Mouse (Mus musculus): ENCODE measurements around the gene Lrrc3b. TPM values are rescaled to one million over a fixed set of nuclear protein-coding genes. Genes with fewer than 3 reads are reported as not detected.

The Lrrc3b gene
- polyA plus RNA-seq, 1 experiment from 2014 or later: 0.58 TPM

- WGBS (ENCODE audit: insufficient replicate concordance): 73% methylated on average over 1 of the region's 1 CpGs
- H3K9me3 ChIP-seq (replicated peaks): no peaks in the 10 kb centered on the region
- no peak for ATAC-seq
- no peaks in the 10 kb centered on the region for H3K27me3 ChIP-seq (replicated peaks)
- H3K9ac ChIP-seq: no peak overlapping the region
- H3K27ac ChIP-seq: no peak overlapping the region
- H3K4me3 ChIP-seq: no peak overlapping the region
- H3K4me1 ChIP-seq: peaks cover 12% of the 10 kb centered on the region; the same call in 1 of the 2 replicates
- no peak overlapping the region for H3K4me2 ChIP-seq
- H3K36me3 ChIP-seq: no peaks in the 10 kb centered on the region
Measured at GRCm38 (mm10) chr14:15325872-15326271, 112.9 kb downstream of the Lrrc3b start.

- no peak overlapping the region for H3K9ac ChIP-seq
- no peak for ATAC-seq
- no peak overlapping the region for H3K27ac ChIP-seq
- WGBS (ENCODE audit: insufficient replicate concordance): 75% methylated on average over 9 of the region's 9 CpGs
- no peaks in the 10 kb centered on the region for H3K27me3 ChIP-seq (replicated peaks)
- no peak overlapping the region for H3K4me2 ChIP-seq
- H3K9me3 ChIP-seq (replicated peaks): no peaks in the 10 kb centered on the region
- no peaks in the 10 kb centered on the region for H3K36me3 ChIP-seq
- peaks cover 12% of the 10 kb centered on the region; the same call in 1 of the 2 replicates for H3K4me1 ChIP-seq
- no peak overlapping the region for H3K4me3 ChIP-seq
Measured at GRCm38 (mm10) chr14:15322441-15323123, 116.2 kb downstream of the Lrrc3b start.

- Histone ChIP-seq H3K27me3 (replicated peaks) (no peaks in the 10 kb centered on the region), H3K9ac (no peak overlapping the region), H3K9me3 (replicated peaks) (no peaks in the 10 kb centered on the region), H3K4me2 (no peak overlapping the region), H3K4me1 (no peaks in the 10 kb centered on the region), H3K4me3 (no peak overlapping the region), H3K27ac (no peak overlapping the region), H3K36me3 (no peaks in the 10 kb centered on the region)
- no peak for ATAC-seq
Measured at GRCm38 (mm10) chr14:15319399-15319915, 119.3 kb downstream of the Lrrc3b start.

- no peaks in the 10 kb centered on the region for H3K36me3 ChIP-seq
- no peaks in the 10 kb centered on the region for H3K9me3 ChIP-seq (replicated peaks)
- no peak overlapping the region for H3K4me2 ChIP-seq
- no peaks in the 10 kb centered on the region for H3K27me3 ChIP-seq (replicated peaks)
- no peak overlapping the region for H3K9ac ChIP-seq
- H3K4me3 ChIP-seq: no peak overlapping the region
- H3K4me1 ChIP-seq: no peaks in the 10 kb centered on the region
- no peak for ATAC-seq
- WGBS (ENCODE audit: insufficient replicate concordance): 55% methylated on average over 2 of the region's 2 CpGs
- no peak overlapping the region for H3K27ac ChIP-seq
Measured at GRCm38 (mm10) chr14:15308576-15308975, 130.2 kb downstream of the Lrrc3b start.

Data from liver, embryonic 12.5 days (tissue).